Mouse (Mus musculus) c-Kit-negative CD71-positive TER-119-positive erythroid progenitor cells, embryonic 14.5 days (primary cell): ENCODE data around the gene Thada.

ENCODE experiments used
- DNase-seq: peaks from one replicate; pipeline ENCODE4 v3.0.0-alpha.2; 2013; ENCODE audit warnings: low read depth, low spot score

The Thada gene

GRCm38 (mm10) chr17:84148499-84149484 lies 317.2 kb downstream of the Thada start:
- DNase-seq: peak; percentile 48

GRCm38 (mm10) chr17:84147183-84148108 lies 318.6 kb downstream of the Thada start:
- DNase-seq: peak; percentile 64

- peak; percentile 29 for DNase-seq
These were observed 319.4 kb downstream of the Thada start for GRCm38 (mm10) chr17:84146458-84147182.

- DNase-seq: no peak
These were observed 320.1 kb downstream of the Thada start for GRCm38 (mm10) chr17:84145826-84146287.

- no peak for DNase-seq
These were observed 321.0 kb downstream of the Thada start for GRCm38 (mm10) chr17:84144762-84145599.

- no peak for DNase-seq
These were observed 321.9 kb downstream of the Thada start for GRCm38 (mm10) chr17:84144130-84144529.

- DNase-seq: no peak
These were observed 322.7 kb downstream of the Thada start for GRCm38 (mm10) chr17:84143219-84143844.

GRCm38 (mm10) chr17:84141691-84142090 lies 324.3 kb downstream of the Thada start:
- no peak for DNase-seq

- DNase-seq: no peak
These were observed 325.0 kb downstream of the Thada start for GRCm38 (mm10) chr17:84140822-84141507.
